Mouse (Mus musculus) CD4-positive naive resting alpha-beta T cell, adult 76 days (primary cell): ENCODE results near the gene Wrap73. TPM values are rescaled to one million over a fixed set of nuclear protein-coding genes. Genes with fewer than 3 reads are reported as not detected.

ENCODE experiments used
- total RNA-seq: library from RNA; stranded (reverse); gene quantifications from one replicate; pipeline ENCODE4 v1.2.4, GENCODE M21; 2023

The Wrap73 gene
- 17.9 TPM for total RNA-seq

GRCm38 (mm10) chr4:154142211-154143040, at the start of gene Wrap73:
TSS of gene Wrap73 (plus strand) at chr4:154142372.

GRCm38 (mm10) chr4:154140182-154140212, 2.2 kb upstream of the Wrap73 start, which contains the start of gene Trp73:
TSS of gene Trp73 (minus strand) at chr4:154140208.

GRCm38 (mm10) chr4:154160538-154161390, 18.6 kb downstream of the Wrap73 start, which contains the start of gene Tprgl:
TSS of gene Tprgl (minus strand) at chr4:154160666.

DNA sequence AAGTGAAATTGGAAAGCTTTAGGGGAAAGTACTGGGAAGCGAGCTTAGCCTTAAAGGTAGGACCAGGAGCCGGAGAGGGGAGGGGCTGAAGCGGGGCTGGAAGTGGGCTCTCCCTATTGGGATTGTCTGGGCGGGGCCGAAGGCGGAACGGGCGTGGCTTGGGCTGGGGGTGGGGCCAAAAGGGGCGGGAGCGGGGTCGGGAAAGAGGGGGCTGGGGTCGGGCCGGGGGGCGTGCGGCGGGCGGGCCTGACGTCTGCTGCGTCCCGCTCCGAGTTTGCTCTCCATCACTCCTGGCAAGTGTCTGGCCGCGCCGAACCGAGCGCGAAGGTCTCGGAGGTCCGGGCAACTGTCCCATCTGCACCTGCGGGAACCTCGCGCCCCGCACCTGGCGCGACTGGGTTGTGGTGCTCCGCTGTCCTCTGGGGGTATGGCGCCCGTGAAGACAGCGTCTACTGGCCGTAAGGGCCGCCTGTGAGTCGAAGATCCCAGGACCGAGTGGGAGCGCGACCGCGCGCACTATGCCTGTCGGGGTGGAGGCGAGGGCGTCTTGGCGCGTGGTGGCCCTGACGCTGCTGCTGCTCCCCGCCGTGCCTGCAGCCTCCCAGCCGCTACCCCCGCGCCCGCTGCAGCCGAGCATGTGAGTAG, 28.5 kb downstream of the Wrap73 start, which contains the start of gene Megf6:
TSS of gene Megf6 (plus strand) at position 225 of the 645 bp plus-strand sequence.

Other genes with a start within 250 kb of the Wrap73 start
- gene A430005L14Rik, start 185.1 kb upstream of the Wrap73 start, total RNA-seq, result 17.3 TPM
- gene Dffb, start 167.2 kb upstream of the Wrap73 start, total RNA-seq, result 30.2 TPM
- gene Cep104, start 167.2 kb upstream of the Wrap73 start, total RNA-seq, result 15.7 TPM
- gene Lrrc47, start 130.6 kb upstream of the Wrap73 start, total RNA-seq, result 69.8 TPM
- gene Smim1, start 116.1 kb upstream of the Wrap73 start, total RNA-seq, result not detected
- gene Ccdc27, start 99.7 kb upstream of the Wrap73 start, total RNA-seq, result not detected
- not detected for gene Trp73, start 2.2 kb upstream of the Wrap73 start, total RNA-seq
- 177 TPM for gene Tprgl, start 18.3 kb downstream of the Wrap73 start, total RNA-seq
- 0.09 TPM for gene Megf6, start 28.4 kb downstream of the Wrap73 start, total RNA-seq
- not detected for gene Arhgef16, start 159.3 kb downstream of the Wrap73 start, total RNA-seq
- not detected for gene B230104I21Rik, start 193.8 kb downstream of the Wrap73 start, total RNA-seq